Mouse (Mus musculus) subcutaneous adipose tissue, adult 2 months (tissue): ENCODE results near the gene Olfr1031. TPM values are rescaled to one million over a fixed set of nuclear protein-coding genes. Genes with fewer than 3 reads are reported as not detected.

Experiments used
- polyA plus RNA-seq: library from polyadenylated mRNA; depleted of rRNA; stranded (reverse); fragments of >200 nt; gene quantifications from 2 replicates; pipeline ENCODE4 v1.2.3, GENCODE M21; 2012; ENCODE audit warnings: low replicate concordance; rRNA removed

Gene Olfr1031
- not detected in 2 replicates for polyA plus RNA-seq

DNA sequence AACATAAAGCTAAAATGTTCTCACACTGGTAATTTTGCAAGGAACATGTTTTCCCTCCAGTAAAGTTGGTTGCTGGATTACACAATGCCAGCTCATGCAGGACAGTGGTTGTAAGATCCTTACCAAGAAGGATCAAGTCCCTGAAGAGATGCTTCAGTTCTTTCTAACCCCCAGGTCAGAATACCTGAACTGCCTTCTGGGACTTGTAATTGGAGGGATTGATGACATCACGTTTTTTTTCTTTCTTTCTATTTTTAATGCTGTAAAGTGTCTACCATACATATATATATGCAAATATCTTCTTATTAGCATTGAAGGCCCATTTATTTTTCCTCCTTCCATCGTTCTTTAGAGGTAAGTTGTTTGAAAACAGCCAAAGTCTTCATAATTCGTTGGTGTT lies at the start of gene Olfr1031:
TSS of gene Olfr1031 (plus strand) at position 301 of the 400 bp plus-strand sequence.

DNA sequence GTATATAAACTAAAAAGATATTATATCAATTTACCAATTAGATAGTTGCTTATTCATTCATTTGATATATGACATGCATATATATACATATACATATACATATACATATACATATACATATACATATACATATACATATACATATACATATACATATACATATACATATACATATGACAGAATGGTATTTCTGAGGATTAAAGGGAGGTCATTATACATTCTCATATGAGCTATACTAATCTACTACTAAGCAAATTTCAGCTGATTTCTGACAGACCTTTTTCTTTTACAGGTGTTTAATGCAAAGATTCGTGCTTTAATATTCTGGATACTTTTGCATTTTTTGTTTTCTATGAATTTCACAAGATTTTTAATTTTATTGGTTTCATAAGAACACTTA lies 40.0 kb upstream of the Olfr1031 start, which contains the start of gene Olfr1028:
TSS of gene Olfr1028 (plus strand) at position 301 of the 400 bp plus-strand sequence.

DNA sequence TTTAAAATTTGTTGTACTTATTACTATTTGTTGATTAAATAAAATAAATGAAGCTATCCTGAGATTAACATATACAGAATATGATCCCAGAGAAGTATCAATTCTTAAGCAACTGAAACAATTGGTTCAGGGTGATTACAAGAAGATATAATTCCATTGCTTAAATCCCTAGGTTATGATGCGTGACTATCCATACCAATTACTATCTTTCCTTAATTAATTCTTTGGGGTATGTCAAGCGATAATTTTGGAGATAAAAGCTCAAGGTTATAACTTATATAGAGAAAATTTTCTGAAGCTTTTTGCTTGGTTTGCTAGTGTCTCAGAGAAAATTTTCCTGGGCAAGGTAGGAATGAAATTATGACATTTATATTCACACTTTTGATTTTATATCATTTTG lies 16.5 kb upstream of the Olfr1031 start, which contains the start of gene Olfr1029:
TSS of gene Olfr1029 (plus strand) at position 301 of the 400 bp plus-strand sequence.

DNA sequence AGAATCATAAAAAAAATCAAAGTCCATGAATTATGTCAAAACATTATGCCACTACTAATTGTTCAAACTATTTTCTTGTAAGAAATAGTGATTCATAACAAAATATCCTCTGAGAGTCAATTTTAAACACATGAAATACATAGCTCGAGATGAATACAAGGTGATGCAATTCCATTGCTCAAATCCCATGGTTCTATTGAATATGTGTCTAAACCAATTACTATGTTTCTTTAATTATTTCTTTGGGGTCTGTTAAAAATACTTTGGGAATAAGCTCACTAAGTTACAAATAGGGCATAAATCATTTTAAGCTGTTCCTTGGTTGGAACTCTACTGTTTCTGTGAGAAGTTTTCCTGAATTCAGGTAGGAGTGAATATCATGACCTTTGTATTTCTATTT lies 11.1 kb upstream of the Olfr1031 start, which contains the start of gene Olfr1030:
TSS of gene Olfr1030 (plus strand) at position 301 of the 400 bp plus-strand sequence.

DNA sequence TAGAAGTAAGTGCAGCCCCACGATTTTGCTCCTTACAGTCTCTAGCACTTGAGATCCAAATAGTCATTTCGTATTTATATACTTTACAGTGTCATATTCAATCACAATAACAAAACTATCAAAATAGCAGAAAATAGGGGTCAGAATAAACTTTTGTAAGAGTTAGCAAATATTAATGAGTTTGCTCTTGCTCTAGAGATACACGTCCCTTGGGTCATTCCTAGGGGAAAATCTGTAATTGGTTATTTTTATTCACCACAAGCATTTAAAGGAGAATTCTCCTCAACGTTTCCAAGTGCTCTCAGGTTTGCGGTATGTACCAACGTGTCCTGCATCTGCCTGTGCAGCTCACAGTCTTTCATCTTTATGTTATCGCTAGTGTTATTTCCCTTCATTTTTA lies 15.1 kb downstream of the Olfr1031 start, which contains the start of gene Olfr1032:
TSS of gene Olfr1032 (plus strand) at position 301 of the 400 bp plus-strand sequence.

DNA sequence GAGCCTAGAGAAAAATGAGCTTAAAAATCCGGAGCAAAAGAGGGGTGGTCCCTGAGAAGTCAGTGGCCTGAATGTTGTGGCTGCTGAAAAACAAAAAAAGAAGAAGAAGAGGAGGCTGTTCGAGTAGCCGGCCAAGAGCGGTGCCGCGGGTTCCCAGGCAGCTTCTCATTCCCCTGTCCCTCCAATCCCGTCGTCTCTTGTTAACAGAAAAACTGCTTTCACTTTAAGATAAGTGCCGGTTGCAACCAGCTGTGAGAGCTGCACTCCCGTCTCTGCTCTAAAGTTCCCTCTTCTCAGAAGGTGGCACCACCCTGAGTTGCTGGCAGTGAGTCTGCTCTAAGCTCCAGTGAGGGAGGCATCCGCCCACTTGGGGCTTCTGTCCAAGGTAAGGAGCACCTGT lies 30.3 kb downstream of the Olfr1031 start, which contains the start of gene Olfr1033:
TSS of gene Olfr1033 (plus strand) at position 228 of the 400 bp plus-strand sequence.

Other genes starting within 250 kb of the Olfr1031 start
- not detected in 2 replicates for gene Olfr1012, start 227.5 kb upstream of the Olfr1031 start, polyA plus RNA-seq
- gene Olfr1013, start 223.2 kb upstream of the Olfr1031 start, polyA plus RNA-seq, result not detected in 2 replicates
- gene Olfr1014, start 217.6 kb upstream of the Olfr1031 start, polyA plus RNA-seq, result not detected in 2 replicates
- not detected in 2 replicates for gene Olfr1015, start 208.3 kb upstream of the Olfr1031 start, polyA plus RNA-seq
- gene Olfr1016, start 187.8 kb upstream of the Olfr1031 start, polyA plus RNA-seq, result not detected in 2 replicates
- not detected in 2 replicates for gene Olfr1018, start 171.8 kb upstream of the Olfr1031 start, polyA plus RNA-seq
- gene Olfr1019, start 144.8 kb upstream of the Olfr1031 start, polyA plus RNA-seq, result not detected in 2 replicates
- not detected in 2 replicates for gene Olfr1020, start 143.3 kb upstream of the Olfr1031 start, polyA plus RNA-seq
- gene Olfr1022, start 121.7 kb upstream of the Olfr1031 start, polyA plus RNA-seq, result not detected in 2 replicates
- gene Olfr1023, start 104.7 kb upstream of the Olfr1031 start, polyA plus RNA-seq, result not detected in 2 replicates
- not detected in 2 replicates for gene Olfr1024, start 85.3 kb upstream of the Olfr1031 start, polyA plus RNA-seq
- gene Olfr1025-ps1, start 75.1 kb upstream of the Olfr1031 start, polyA plus RNA-seq, result not detected in 2 replicates
- gene Olfr1026, start 68.7 kb upstream of the Olfr1031 start, polyA plus RNA-seq, result not detected in 2 replicates
- not detected in 2 replicates for gene Olfr1028, start 39.9 kb upstream of the Olfr1031 start, polyA plus RNA-seq
- gene Olfr1029, start 16.4 kb upstream of the Olfr1031 start, polyA plus RNA-seq, result not detected in 2 replicates
- gene Olfr1030, start 11.0 kb upstream of the Olfr1031 start, polyA plus RNA-seq, result not detected in 2 replicates
- not detected in 2 replicates for gene Olfr1032, start 15.2 kb downstream of the Olfr1031 start, polyA plus RNA-seq
- gene Olfr1033, start 30.3 kb downstream of the Olfr1031 start, polyA plus RNA-seq, result 1.3 and 1.7 TPM in 2 replicates
- gene Olfr1034, start 55.6 kb downstream of the Olfr1031 start, polyA plus RNA-seq, result 0.23 and 0.26 TPM in 2 replicates
- not detected in 2 replicates for gene Olfr1036, start 83.7 kb downstream of the Olfr1031 start, polyA plus RNA-seq
- gene Olfr1037, start 97.1 kb downstream of the Olfr1031 start, polyA plus RNA-seq, result not detected in 2 replicates
- gene Olfr1039, start 145.6 kb downstream of the Olfr1031 start, polyA plus RNA-seq, result not detected in 2 replicates
- gene Olfr1040, start 156.4 kb downstream of the Olfr1031 start, polyA plus RNA-seq, result not detected in 2 replicates
- gene Olfr1042, start 171.5 kb downstream of the Olfr1031 start, polyA plus RNA-seq, result not detected in 2 replicates
- gene Olfr1043, start 177.2 kb downstream of the Olfr1031 start, polyA plus RNA-seq, result not detected in 2 replicates
- gene Olfr1044, start 187.5 kb downstream of the Olfr1031 start, polyA plus RNA-seq, result not detected in 2 replicates
- gene Olfr52, start 195.4 kb downstream of the Olfr1031 start, polyA plus RNA-seq, result not detected in 2 replicates
- gene Olfr1045, start 212.7 kb downstream of the Olfr1031 start, polyA plus RNA-seq, result not detected in 2 replicates
- not detected in 2 replicates for gene Olfr1046, start 229.0 kb downstream of the Olfr1031 start, polyA plus RNA-seq
- gene Olfr1047, start 241.1 kb downstream of the Olfr1031 start, polyA plus RNA-seq, result not detected in 2 replicates
- gene Olfr1048, start 250.0 kb downstream of the Olfr1031 start, polyA plus RNA-seq, result not detected in 2 replicates